Mouse (Mus musculus) C2C12 (cell line): ENCODE data around the gene Cdh4. TPM values are rescaled to one million over a fixed set of nuclear protein-coding genes. Genes with fewer than 3 reads are reported as not detected.

ENCODE experiments used
- H3K27me3 ChIP-seq: one replicate; pipeline ENCODE4 v1.6.1; 2011; ENCODE audit not compliant: control insufficient read depth, insufficient read depth, insufficient read length
- H3K36me3 ChIP-seq: one replicate; pipeline ENCODE4 v1.6.1; 2011; ENCODE audit not compliant: control insufficient read depth, insufficient read depth
- H3K4me3 ChIP-seq: one replicate; pipeline ENCODE4 v1.5.1; 2011; ENCODE audit warnings: mild to moderate bottlenecking, control low read depth; ENCODE audit not compliant: poor library complexity, insufficient read depth, severe bottlenecking
- H3K79me2 ChIP-seq: one replicate; pipeline ENCODE4 v1.6.1; 2011; ENCODE audit not compliant: control insufficient read depth, insufficient read depth
- H3K79me3 ChIP-seq: one replicate; pipeline ENCODE4 v1.6.1; 2011; ENCODE audit warnings: low read depth, control low read depth
- H3ac ChIP-seq: one replicate; pipeline ENCODE3; 2011; ENCODE audit warnings: low read depth; ENCODE audit not compliant: control insufficient read depth, insufficient read length
- CEBPB ChIP-seq: IDR thresholded peaks from one replicate; pipeline ENCODE4 v1.6.1; 2011; ENCODE audit warnings: low read depth, mild to moderate bottlenecking, control low read depth, moderate library complexity
- CTCF ChIP-seq: IDR thresholded peaks from one replicate; pipeline ENCODE4 v1.5.1; 2011; ENCODE audit not compliant: control insufficient read depth, insufficient read depth, insufficient read length
- FOSL1 ChIP-seq: IDR thresholded peaks from one replicate; pipeline ENCODE4 v1.8.0; 2011; ENCODE audit warnings: mild to moderate bottlenecking, low read length; ENCODE audit not compliant: poor library complexity, insufficient read depth, severe bottlenecking
- MAX ChIP-seq: IDR thresholded peaks from one replicate; pipeline ENCODE4 v1.6.1; 2011; ENCODE audit warnings: mild to moderate bottlenecking, control low read depth
- MYOD1 ChIP-seq: IDR thresholded peaks from one replicate; pipeline ENCODE4 v1.6.1; 2011; ENCODE audit warnings: low read depth; ENCODE audit not compliant: control insufficient read depth, insufficient read length
- MYOG ChIP-seq: IDR thresholded peaks from one replicate; pipeline ENCODE4 v1.6.1; 2011; ENCODE audit not compliant: control insufficient read depth, insufficient read length; ENCODE audit errors: extremely low read depth
- USF1 ChIP-seq: IDR thresholded peaks from one replicate; pipeline ENCODE4 v1.6.1; 2011; ENCODE audit warnings: low read depth, mild to moderate bottlenecking, control low read depth, moderate library complexity
- polyA plus RNA-seq: library from polyadenylated mRNA; unstranded; fragments of >200 nt; fragmentation: generic; extraction: Trizol; gene quantifications from one replicate; pipeline ENCODE4 v1.2.1, GENCODE M21; 2012; ENCODE audit warnings: missing spikeins

Cdh4 gene
- polyA plus RNA-seq, 1 experiment, result not detected

DNA sequence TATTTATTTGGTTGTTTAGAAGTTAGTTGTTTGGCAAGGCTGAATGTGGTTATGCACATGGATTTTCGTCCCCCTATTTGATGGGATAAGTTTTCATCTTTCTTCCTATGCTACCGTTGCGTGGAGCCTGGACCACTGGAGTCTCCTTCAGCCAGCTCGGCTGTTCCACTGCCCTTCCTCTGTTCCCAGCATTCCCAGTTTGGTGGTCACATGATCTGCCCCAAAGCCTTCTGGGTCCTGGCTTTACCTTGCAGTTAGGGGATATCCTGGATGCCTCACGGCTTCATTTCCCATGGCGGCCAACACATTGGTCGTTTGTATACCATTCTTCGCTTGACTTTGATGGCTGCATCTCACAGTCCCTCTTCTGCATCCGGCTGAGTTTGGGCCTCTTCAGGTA lies 27.5 kb upstream of the Cdh4 start:
- Histone ChIP-seq H3K79me3 (no peaks in the 10 kb centered on the region), H3K27me3 (no peaks in the 10 kb centered on the region), H3ac (no peak overlapping the region), H3K36me3 (no peaks in the 10 kb centered on the region), H3K4me3 (no peak overlapping the region), H3K79me2 (no peaks in the 10 kb centered on the region)
- TF ChIP-seq CEBPB (no peak), MAX (no peak), MYOG (no peak), USF1 (no peak)

- no peaks in the 10 kb centered on the region for H3K79me2 ChIP-seq
- H3K79me3 ChIP-seq, result no peaks in the 10 kb centered on the region
- H3K36me3 ChIP-seq, result no peaks in the 10 kb centered on the region
- H3K27me3 ChIP-seq, result no peaks in the 10 kb centered on the region
- no peak overlapping the region for H3ac ChIP-seq
- no peak for TF ChIP-seq CTCF
- H3K4me3 ChIP-seq, result no peak overlapping the region
Measured at GRCm38 (mm10) chr2:179415892-179416403, 26.3 kb upstream of the Cdh4 start.

- Histone ChIP-seq H3ac (no peak overlapping the region), H3K4me3 (no peak overlapping the region), H3K36me3 (no peaks in the 10 kb centered on the region), H3K79me2 (no peaks in the 10 kb centered on the region), H3K79me3 (no peaks in the 10 kb centered on the region), H3K27me3 (no peaks in the 10 kb centered on the region)
- TF ChIP-seq USF1 (no peak), CTCF (no peak), CEBPB (no peak), MAX (no peak), FOSL1 (no peak), MYOG (no peak), MYOD1 (no peak)
Measured at GRCm38 (mm10) chr2:179416587-179417227, 25.5 kb upstream of the Cdh4 start.

GRCm38 (mm10) chr2:179425602-179426001 lies 16.6 kb upstream of the Cdh4 start:
- no peak overlapping the region for H3K4me3 ChIP-seq
- no peak overlapping the region for H3ac ChIP-seq
- no peaks in the 10 kb centered on the region for H3K79me2 ChIP-seq
- no peaks in the 10 kb centered on the region for H3K79me3 ChIP-seq
- H3K36me3 ChIP-seq, result no peaks in the 10 kb centered on the region
- H3K27me3 ChIP-seq, result no peaks in the 10 kb centered on the region
- TF ChIP-seq MYOD1, result no peak
- no peak for TF ChIP-seq CEBPB
- TF ChIP-seq FOSL1, result no peak
- no peak for TF ChIP-seq CTCF
- TF ChIP-seq USF1, result no peak
- TF ChIP-seq MYOG, result no peak

DNA sequence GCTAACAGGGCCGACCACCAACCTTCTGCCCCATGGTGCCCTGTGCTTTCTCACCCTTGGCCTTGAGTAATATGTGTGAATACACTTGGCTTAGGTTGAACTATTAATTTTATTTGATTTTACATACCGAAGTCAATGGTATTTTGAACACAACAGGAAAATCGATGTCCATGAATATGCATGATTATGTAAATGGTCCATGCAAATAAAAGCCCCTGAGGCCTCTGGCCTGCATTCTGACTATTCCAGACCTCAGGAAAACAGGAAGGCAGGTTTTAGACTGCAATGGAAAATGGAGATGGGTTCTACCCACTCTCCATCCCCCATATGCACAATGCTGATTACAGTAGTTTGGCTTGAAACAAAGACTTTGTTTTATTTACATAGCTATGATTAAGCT lies 13.3 kb upstream of the Cdh4 start:
- Histone ChIP-seq H3K36me3 (no peaks in the 10 kb centered on the region), H3ac (no peak overlapping the region), H3K27me3 (no peaks in the 10 kb centered on the region), H3K79me2 (no peaks in the 10 kb centered on the region), H3K79me3 (no peaks in the 10 kb centered on the region), H3K4me3 (no peak overlapping the region)
- TF ChIP-seq USF1 (no peak), MYOD1 (no peak), CTCF (no peak), FOSL1 (no peak), MYOG (no peak)

DNA sequence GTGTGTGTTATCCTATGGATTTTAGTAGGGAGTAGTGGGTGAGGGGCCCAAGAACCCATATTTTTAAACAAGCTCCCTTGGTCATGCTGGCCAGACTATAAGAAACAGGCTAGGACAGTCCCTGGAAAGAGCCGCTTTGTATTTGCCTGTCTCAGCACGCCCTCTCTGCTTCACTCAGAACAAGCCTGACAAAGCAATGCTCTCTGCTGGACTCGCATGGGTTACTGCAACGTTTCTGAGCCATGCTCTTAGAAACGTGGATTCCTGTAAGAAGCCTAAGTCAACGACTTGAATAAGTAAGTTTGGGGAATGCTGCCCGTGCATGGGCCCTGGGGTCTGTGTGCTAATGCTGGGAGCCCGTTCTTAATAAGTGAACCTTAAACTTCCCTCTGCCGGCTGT lies 2.1 kb upstream of the Cdh4 start:
- no peak for TF ChIP-seq FOSL1
- no peak for TF ChIP-seq CEBPB
- Histone ChIP-seq H3K4me3 (no peak overlapping the region), H3K27me3 (no peaks in the 10 kb centered on the region), H3K79me3 (no peaks in the 10 kb centered on the region), H3ac (no peak overlapping the region), H3K36me3 (no peaks in the 10 kb centered on the region), H3K79me2 (no peaks in the 10 kb centered on the region)

GRCm38 (mm10) chr2:179441086-179441485 lies 1.1 kb upstream of the Cdh4 start:
- Histone ChIP-seq H3K79me2 (no peaks in the 10 kb centered on the region), H3K27me3 (no peaks in the 10 kb centered on the region), H3K79me3 (no peaks in the 10 kb centered on the region), H3K36me3 (no peaks in the 10 kb centered on the region), H3ac (no peak overlapping the region), H3K4me3 (no peak overlapping the region)
- TF ChIP-seq MYOD1, result no peak
- no peak for TF ChIP-seq MAX
- TF ChIP-seq USF1, result no peak
- TF ChIP-seq CTCF, result no peak
- no peak for TF ChIP-seq FOSL1
- no peak for TF ChIP-seq CEBPB
- TF ChIP-seq MYOG, result no peak
